Mouse (Mus musculus): ENCODE data around the gene Olfr670.
"Not testable (repeated sequence)": the region's sequence is repeated elsewhere in the genome, so short reads cannot be mapped to it uniquely, and the experiment has no call there.

Olfr670 gene

GRCm38 (mm10) chr7:104962520-104962919, at the start of gene Olfr670:
TSS of gene Olfr670 (minus strand) at chr7:104962620.
- no peak for DNase-seq (ENCODE audit: extremely low read depth, low read depth, low spot score)

GRCm38 (mm10) chr7:105001929-105002328, 39.5 kb upstream of the Olfr670 start, which contains the start of gene Olfr672:
TSS of gene Olfr672 (minus strand) at chr7:105002029.
- no peak for DNase-seq (ENCODE audit: extremely low read depth, low read depth, low spot score)

- no peak for DNase-seq (ENCODE audit: extremely low read depth, low read depth, low spot score)
Observed at GRCm38 (mm10) chr7:104979026-104979425, 16.6 kb upstream of the Olfr670 start, which contains the start of gene Olfr671. TSS of gene Olfr671 (minus strand) at chr7:104979126.

GRCm38 (mm10) chr7:104972507-104972906, 10.1 kb upstream of the Olfr670 start:
- not testable (repeated sequence) for DNase-seq (ENCODE audit: extremely low read depth, low read depth, low spot score)

GRCm38 (mm10) chr7:104950234-104950633, 12.2 kb downstream of the Olfr670 start:
- not testable (repeated sequence) for DNase-seq (ENCODE audit: extremely low read depth, low read depth, low spot score)

- no peak for DNase-seq (ENCODE audit: extremely low read depth, low read depth, low spot score)
Observed at GRCm38 (mm10) chr7:104933940-104934339, 28.5 kb downstream of the Olfr670 start, which contains the start of gene Olfr669. TSS of gene Olfr669 (plus strand) at chr7:104934240.

- no peak for DNase-seq (ENCODE audit: extremely low read depth, low read depth, low spot score)
Observed at GRCm38 (mm10) chr7:104927957-104928356, 34.5 kb downstream of the Olfr670 start, which contains the start of gene Olfr668. TSS of gene Olfr668 (minus strand) at chr7:104928057.

- no peak for DNase-seq (ENCODE audit: extremely low read depth, low read depth, low spot score)
Observed at GRCm38 (mm10) chr7:104921382-104921781, 41.0 kb downstream of the Olfr670 start, which contains the start of gene Olfr667. TSS of gene Olfr667 (minus strand) at chr7:104921482.

Measured in fat pad, adult 2 months (tissue).